Mouse (Mus musculus) liver, adult 2 months (tissue): Measurements from ENCODE around the gene Olfr305.

Experiments
- CTCF ChIP-seq: fragments of 200-500 bp; IDR thresholded peaks from 2 replicates; pipeline ENCODE4 v1.5.1; 2011; ENCODE audit warnings: low read depth, low read length, control low read depth
- POLR2A ChIP-seq: fragments of 200-500 bp; IDR thresholded peaks from 2 replicates; pipeline ENCODE4 v1.6.1; 2011; ENCODE audit warnings: low read length, control low read depth; ENCODE audit not compliant: insufficient read depth; ENCODE audit errors: extremely low read depth

DNA sequence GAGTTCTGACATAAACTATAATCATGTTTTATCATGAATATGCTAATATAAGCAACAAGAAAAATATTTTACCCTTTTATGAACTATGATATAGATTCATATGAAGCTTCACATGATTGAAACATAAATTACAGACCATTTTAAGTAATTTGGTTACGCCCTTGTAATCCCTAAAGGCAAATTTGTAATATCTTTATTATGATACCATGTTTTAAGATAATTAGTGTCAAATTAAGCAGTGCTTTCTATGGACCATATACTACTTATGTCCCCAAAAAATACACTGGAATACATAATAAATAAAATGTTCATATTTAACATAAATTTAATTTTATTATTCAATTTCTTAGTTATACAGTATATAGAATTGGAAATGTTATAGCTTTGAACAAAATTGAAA, at the start of gene Olfr305:
- TF ChIP-seq POLR2A (no peak), CTCF (no peak)
